Mouse (Mus musculus) brain, embryonic 18.5 days (tissue): ENCODE results near the gene Dpf3.

Source experiments
- DNase-seq: peaks from one replicate; pipeline ENCODE4 v3.0.0-alpha.2; 2012; ENCODE audit warnings: low read depth, low spot score

Gene Dpf3

DNA sequence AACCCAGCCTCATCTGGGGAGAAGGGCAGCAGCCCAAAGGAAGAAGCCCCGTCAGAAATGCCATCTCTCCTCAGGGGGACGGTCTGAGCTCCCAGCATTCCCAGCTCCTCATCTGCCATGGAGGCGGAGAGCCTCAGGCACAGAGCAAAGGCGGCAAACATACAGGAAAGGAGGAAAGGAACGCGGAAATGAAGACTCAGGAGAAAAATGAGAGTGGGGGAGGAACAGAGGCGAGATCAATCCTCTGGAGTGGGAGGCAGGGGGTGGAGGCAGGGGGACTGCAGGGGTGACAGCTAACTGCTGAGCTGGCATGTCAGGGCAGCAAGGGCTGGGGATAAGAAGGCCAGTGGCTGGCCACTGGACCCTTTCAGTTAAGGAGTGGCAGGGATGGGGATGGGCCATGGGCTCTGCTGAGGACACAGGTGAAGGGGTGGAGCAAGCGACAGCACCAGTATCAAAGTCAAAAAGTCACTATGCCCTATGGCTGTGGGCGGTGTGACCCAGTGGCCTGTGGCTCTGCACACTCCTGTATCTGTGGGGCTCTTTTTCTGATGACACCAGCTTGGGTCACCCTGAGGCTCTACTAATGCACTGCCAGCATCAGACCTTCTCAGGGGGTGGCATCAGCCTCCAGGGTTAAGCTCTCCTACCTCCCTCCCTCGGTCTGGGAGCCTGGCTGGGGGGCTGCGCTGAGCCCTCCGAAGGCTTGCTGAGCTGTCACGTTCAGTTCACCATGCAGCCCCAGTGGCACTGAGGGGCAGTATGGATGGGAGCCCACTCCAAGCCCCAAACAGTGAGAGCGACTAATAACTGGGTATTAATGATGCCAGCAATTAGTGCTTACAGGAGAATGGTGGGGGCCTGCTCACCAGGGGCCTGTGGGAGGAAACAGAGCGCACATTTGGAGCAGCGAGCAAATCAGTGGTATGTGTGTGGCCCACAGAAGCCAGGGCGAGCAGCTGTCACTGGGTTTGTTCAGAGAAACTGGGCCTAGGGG is 200.7 kb downstream of the Dpf3 start:
- no peak for DNase-seq

DNA sequence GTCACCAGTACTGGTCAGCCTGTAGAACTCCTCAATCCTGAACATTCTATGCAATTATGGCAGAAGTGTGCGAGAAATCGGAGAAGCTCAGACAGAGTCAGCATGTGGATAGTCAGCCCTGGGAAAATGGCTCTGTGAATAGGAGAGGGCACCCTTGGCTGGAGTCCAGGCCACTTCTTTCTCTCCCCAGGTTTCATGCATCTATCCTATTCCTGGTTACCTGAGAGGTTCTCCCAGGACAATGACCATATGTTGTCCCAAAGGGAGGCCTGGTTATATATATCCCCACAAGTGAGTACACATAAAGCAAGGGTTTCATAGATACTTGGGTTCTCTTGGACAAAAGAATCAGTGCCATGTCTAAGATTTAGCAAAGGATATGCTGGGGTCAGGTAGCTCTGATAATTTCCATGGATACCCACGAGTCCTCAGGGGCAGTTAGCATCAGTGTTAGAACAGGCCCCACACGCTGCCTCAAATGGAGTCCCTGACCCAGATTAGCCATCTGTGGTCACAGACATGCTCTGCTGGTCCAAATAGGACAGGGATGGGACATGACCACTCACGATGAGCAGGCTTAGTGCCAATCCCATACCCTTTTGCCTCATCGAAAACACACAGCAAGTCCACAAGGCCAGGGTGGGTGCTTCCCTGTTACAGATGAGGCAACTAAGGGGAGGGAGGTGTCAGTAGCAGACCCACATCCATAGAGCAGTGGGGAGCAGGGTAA is 203.8 kb downstream of the Dpf3 start:
- no peak for DNase-seq

DNA sequence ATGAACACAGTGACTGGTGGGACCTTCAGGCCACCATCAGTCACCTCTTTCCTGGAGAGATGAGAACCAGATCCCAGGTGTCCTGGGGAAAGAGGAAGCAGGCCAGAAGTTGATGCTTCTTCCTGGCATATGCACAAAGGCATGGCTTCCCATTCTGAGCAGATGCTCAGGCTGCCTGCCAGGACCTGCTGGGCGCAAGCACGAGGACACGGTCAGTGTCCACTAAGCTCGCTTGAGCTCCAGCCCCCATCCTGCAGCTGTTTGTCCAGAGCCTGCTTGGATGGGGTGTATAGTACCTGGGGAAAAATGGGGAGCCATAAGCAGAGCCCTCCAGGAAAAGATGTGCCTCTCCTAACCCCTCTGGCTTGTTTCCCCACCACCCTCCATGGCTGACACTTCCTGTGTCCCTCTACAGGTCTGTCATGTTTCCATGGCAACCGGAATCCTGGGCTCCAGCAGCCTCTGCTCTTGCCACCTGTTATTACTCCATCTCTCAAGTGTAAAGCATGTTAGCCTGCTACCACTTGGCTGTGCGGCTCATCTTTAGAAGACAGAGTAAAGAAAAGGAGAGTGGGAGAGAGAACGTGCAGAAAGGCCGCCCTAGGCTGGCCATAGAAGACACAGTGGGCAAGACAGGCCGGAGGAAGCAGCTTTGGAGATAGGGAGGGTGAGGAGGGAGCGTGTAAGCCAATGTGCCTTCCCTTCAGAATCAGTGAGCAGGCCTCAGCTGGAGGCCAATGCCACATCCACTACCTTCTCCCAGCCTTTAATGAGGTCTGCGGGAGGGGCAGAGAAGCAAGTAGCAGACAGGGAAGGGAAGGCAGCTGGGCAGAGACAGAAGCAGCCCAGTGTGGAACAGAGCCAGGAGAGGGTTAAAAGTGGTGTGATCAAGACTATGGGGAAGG is 209.7 kb downstream of the Dpf3 start:
- DNase-seq, result no peak

DNA sequence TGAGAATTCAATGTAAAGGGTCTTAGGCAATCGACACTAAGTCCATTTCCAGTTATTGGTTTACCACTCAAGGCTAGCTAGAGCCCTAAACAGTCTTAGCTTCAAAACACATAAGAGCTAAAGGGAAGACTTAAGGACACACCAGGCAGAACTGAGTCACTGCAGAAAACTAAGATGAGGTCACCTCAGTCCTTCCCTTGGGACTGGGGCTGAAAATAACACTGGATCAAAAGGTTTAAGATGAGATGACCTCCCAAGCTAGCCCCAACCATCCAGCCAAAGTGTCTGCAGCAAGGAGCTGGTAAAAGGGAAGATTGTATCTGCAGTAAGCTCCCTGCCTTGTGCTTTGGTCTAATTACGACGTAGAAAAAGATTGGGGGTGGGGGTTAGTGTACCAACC is 216.3 kb downstream of the Dpf3 start:
- DNase-seq, result no peak

DNA sequence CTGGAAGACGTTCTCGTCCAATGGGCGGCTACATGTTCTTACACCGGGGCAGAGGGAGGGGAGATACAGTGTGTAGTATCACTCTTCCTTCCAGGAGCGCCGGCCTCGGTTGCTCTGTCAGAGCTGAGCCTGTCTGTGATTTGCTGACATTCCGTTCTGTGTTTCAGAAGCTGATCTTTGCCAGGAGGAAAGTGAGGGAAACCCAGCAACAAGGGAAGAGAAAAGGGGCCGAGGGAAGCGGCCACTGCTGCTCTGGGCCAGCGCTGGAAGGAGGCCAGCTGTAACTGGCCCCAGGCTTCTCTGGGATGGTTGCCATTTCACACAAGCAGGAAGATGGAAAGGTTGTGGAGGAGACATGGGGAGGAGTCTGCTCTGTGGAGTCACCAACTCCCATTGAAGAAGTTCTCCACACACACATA is 219.0 kb downstream of the Dpf3 start:
- peak; percentile 50 for DNase-seq

DNA sequence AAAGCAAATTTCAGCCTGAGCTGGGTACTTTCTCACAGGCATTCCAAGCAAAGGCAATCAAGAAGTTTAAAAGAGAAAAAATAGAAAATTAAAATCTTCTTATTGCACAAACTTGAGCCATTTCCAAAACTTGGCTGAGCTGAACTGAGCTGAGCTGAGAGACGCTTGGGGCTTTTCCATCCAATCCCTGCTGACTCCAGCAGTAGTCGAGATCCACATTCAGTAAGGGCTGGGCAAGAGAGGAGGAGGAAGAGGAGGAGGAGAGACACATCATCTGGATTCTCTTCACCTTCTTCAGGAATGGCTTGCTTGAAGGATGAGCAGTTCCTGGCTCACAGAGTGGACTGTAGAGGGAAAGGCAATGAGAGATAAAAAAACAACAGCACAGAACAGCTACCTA is 227.0 kb downstream of the Dpf3 start:
- no peak for DNase-seq

DNA sequence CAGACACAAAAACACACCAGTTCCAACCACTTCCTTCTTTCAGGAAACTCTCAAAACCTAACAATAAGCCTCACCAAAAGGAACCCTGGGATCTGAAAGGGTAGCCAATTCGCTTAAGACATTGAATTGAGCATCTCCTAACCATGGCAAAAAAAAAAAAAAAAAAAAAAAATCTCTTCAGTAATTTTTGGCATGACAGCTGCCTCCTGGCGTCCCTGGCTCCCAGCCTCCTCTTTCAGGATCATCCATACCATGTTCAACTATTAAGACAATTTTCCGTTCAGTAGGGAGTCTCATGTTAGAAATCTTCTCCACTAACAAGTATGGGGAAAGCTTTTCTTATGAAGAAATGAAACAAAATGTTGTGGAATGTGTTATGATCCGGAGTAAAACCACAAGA is 233.1 kb downstream of the Dpf3 start:
- DNase-seq, result no peak

DNA sequence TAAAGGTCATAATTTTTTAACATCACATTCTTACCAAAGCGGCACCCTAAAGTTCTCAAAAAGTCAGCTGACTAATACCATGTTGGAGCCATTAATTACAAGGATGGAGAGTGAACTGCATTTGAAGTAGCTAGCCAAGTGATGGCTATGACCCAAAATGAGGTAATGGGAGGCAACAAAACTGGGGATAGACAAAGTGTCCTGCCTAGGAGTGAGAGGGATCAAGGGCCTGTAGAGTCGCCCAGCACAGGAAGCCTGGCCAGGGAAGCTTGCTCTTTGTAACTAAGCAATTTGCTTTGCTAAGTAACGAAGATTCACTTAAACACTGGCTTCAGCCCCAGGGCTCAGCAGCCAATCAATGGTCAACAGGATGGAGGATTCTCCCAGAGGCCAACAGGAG is 238.4 kb downstream of the Dpf3 start:
- DNase-seq, result no peak

DNA sequence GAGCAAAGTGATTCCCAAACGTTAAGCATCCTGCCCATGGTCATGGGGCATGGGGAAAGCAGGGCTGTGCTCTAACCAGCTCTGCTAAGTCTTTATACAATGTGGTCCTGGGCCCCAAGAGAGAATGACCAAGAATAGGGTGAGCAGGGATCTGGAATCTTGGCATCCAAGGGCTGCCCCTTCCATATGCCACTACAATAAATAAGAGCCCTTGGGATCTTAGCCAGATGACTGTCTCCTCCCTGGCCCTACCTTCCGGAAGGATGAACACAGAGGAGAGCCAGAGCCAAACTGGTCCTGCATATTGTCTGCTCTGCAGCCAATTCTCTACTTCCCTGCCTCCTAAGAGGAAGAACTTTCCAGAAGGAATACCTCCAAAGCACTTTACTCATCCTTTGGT is 238.9 kb downstream of the Dpf3 start:
- no peak for DNase-seq

DNA sequence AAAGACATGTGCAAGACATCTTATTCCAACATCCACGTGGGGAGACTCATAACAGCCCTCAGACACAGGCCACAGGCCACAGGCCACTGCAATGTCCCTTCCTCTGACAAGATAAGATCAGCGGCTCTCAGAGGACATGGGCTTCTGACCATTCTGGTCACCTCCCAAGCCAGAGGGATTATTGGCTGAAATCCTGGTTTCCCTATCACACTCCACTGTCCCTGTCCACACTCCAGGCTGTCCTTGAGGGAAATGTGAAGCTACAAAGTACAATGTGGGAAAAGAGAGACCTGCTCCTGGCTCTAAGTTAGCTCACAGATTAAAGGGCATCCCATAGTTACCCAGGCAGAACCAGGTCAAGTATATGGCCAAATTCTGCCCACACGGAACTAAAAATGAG is 239.8 kb downstream of the Dpf3 start:
- DNase-seq, result no peak

DNA sequence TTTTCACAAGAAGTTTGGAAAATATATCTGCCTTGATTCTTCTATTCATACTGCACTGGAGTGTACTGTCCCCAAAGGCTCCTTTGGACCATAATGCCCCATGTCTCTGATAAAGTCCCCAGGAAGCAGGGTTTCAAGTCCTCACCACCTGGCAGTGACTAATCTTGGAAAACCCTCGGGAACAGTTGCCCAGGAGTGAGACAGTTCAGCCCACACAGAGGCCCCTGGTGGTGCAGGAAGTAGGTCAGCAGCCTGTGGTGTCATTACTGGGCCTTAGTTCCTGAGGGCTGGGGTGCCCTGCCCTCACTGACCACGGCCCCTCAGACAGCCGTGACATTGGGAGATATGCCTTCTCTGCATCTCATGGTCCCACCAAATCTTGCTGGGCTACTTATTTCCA is 246.5 kb downstream of the Dpf3 start:
- no peak for DNase-seq

DNA sequence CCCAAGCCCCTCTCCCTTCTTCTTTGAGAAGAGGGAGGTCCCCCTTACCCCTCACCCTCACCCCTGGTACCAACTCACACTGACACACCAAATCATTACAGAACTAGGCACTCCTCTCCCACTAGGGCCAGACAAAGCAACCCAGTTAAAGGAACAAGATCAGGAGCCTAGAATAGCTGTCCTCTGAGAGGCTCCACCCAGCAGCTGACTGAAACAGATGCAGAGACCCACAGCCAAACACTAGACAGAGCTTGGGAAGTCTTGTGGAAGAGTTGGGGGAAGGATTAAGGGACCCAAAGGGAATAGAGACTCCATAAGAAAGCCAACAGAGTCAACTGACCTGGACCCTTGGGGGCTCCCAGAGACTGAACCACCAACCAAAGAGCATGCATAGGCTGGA is 246.9 kb downstream of the Dpf3 start:
- DNase-seq, result no peak

DNA sequence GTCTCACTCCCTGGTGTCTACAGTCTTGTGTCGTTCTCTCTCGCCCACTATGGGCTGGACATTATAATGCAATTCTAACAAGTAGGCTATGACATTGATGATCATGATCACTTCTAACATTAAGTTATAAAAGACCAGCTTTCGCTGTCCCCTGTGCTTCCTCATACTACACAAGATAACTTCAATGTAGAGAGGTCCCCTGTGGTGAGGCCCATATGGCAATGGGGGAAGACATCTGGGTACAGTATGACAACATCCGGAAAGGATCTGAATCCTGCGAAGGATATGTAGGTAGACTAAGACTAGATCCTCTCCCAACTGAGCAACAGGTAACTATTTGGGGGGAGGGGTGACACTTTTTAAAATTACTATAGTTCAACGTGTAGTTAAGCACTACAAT is 251.7 kb downstream of the Dpf3 start:
- no peak for DNase-seq

DNA sequence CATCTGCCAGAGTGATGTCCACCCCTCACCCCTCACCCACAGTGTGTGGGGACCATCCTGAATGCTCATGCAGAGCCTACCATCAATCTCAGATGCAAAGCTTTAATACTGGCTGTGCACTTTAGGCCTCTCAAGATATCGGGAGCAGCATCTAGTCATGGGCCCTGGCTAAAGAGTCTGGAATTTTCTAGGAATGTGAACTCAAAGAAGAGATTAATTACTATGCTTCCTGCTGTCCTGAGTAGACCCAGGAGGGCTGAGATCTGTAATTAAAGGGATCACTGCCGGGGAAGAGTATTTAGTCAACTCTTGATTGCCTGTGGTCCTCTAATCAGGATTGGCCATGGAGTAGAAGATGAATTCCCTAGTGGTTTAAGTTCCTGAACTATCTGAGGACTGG is 252.5 kb downstream of the Dpf3 start:
- DNase-seq, result no peak

DNA sequence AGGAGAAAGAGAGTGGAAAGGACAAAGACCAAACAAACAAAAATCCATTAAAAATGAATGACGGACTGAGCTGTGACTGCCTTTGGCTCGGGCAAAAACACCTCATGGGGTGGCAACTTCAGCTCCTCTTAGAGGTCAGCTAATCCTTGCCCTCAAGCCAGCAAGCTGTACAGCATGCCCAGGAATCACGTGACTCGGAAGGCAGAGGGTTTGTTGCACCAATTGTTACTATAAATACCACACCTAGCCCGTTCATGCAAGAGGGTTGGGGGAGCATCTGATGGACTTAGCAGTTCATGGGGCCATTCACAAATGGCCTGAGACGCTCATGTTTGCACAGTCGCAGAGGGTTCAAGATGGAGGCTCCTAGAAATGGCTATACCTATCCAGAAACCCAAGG is 253.9 kb downstream of the Dpf3 start:
- no peak for DNase-seq

DNA sequence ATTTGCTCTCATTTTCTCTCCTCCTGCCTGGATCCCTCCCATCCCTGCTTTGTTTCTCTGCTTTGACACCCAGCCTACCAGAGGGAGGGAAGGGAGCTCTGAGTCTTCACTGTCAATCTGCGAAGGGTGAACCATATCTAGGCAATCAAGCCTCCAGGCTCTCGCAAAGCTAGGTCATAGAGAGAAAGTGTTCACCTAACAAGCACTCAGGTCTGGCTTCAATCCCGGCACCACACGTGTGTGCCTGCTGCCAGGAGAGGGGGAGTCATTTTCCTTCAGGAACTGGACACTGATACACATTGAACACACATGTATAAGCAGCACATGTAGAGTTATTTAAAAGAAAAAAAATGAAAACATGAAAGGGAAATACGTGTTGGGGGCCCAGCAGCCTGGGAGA is 254.6 kb downstream of the Dpf3 start:
- no peak for DNase-seq

DNA sequence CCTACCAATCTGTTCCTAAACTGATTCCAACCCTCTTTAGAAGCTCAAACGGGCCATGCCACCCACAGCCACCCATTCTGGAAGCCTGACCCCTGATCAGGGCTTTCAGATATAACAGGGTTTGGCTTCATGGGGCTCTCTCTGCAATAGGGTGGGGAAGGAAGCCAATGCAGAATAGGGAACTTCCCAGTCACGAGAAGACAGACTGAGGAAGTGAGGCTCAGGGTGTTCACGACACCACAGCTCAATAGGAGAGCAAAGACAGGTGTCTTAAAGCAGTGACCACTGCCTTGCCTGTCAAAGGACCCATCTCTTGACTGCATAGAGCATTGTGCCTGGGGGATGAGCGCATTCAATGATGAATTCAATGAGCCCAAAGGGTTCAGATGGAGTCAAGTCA is 256.3 kb downstream of the Dpf3 start:
- DNase-seq, result no peak

DNA sequence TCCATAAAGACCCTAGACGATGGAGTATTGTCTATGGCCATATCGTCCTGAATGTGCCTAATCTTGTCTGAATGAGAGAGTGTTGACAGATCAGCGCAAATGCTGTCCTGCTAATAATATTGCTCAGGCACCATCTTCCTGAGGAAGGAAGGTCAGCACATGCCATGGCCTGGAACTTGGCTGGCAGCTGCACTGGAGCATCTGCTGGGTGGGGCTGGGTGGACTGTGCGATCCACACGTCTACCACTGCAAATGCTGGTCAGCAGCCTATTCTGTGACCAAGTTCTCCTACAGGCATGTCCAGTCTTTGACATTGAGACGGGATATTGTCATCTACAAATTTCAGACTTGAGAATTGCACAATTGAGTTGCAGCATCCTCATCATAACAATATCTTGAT is 257.8 kb downstream of the Dpf3 start:
- no peak for DNase-seq

DNA sequence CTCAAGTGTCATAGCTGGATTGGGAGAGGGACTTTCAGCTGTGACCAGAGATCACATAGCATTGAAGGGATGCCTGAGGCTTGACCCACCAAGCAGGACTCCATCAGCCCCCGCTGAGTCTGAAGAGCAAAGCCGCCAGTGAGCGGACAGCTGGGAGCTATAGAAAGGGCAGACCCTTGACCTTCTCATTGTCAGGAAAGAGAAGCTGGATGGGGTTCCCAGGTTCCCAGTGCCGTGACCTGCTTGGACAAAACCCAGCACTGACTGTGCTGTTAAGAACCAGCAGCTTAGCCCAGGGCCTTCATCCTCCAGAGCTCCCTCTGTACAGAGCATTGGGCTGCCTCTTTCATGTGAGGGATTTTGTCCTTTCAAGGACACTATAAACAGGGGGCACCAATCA is 260.5 kb downstream of the Dpf3 start:
- DNase-seq, result no peak

DNA sequence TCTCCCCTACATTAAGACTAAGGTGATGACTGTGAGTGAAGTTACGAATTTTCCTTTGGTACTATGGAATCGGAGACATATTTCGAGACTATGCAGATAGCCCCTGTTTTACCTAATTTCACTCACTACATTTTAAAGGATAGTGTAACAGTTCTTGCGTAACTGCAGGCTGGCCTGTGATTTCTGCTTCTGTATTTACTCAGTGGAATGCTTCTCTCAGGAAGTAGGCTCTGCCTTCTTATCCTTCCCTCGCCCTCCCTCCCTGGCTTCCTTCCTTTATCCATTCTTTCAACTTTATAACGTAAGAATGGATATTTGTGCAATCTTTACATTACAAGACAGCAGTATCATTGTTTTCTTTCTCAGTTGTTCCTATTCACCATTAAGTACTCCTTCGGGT is 266.6 kb downstream of the Dpf3 start:
- DNase-seq, result no peak

DNA sequence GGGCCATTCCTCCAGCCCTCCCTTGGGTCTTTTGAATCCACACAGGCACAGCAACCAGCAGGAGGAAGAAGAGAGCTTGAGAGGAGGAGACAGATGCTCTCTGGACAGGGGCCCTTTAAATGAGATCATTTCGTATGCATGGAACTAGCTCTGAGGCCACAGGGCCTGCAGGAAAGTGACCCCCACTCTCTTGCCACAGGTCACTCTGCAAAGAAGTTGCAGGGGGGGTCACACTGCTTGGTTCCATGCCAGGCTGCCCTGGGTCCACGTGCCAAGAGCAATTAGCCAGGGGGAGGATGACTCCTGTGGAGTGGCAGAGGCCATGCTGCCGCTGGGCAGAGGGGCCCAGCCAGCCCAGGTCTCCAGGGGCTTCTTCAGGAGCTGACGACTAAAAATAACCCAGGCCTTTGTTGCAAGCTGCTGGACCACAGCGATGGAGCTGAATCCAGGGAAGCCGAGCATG is 273.6 kb downstream of the Dpf3 start:
- no peak for DNase-seq

DNA sequence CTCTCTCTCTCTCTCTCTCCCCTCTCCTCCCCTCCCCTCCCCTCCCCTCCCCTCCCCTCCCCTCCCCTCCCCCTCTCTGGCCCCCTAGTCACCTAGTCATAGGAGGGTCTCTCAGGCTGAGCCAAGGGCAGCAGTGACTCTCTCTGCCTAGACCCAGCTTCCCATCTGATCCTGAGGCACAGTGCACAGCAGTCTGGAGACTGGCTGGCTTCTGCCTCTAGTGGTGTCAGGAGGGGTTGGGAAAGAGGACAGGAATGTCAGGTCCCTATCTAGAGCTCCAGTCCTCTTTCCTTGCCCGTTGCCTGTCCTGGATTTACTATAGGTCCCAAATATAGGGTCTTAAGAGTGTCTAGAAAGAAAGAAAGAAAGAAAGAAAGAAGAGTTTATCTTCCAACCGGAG is 275.5 kb downstream of the Dpf3 start:
- DNase-seq, result no peak
